Mouse (Mus musculus) heart, postnatal 36 days (tissue): Measurements from ENCODE around the gene Hoxb2. TPM values are rescaled to one million over a fixed set of nuclear protein-coding genes. Genes with fewer than 3 reads are reported as not detected.

Experiments used
- DNase-seq, 2 experiments: peaks; one replicate each; pipeline ENCODE4 v3.0.0; 2021 to 2022
- intact Hi-C: fragments of 180-260 bp; cut with DNase I; formaldehyde crosslinking; loops from one replicate; pipeline ENCODE4 v1.15.1; 2025
- total RNA-seq, 2 experiments: library from RNA; stranded (reverse); gene quantifications; 2 replicates each; pipeline ENCODE4 v1.2.3; 2021

Hoxb2 gene
- total RNA-seq, 2 experiments from 2014 or later = 0.51 to 1.1 TPM

GRCm38 (mm10) chr11:96332618-96333032 lies 17.7 kb upstream of the Hoxb2 start:
- intact Hi-C loops = no loop called here
- no peak for DNase-seq

GRCm38 (mm10) chr11:96333241-96334001 lies 16.9 kb upstream of the Hoxb2 start:
- intact Hi-C loops = no loop called here
- DNase-seq = no peak

GRCm38 (mm10) chr11:96334002-96334364 lies 16.3 kb upstream of the Hoxb2 start:
- intact Hi-C loops = no loop called here
- DNase-seq = no peak

GRCm38 (mm10) chr11:96334998-96335397 lies 15.3 kb upstream of the Hoxb2 start:
- intact Hi-C loops = no loop called here
- no peak for DNase-seq

- intact Hi-C loops = no loop called here
- DNase-seq = no peak
Measured at GRCm38 (mm10) chr11:96336597-96336996, 13.7 kb upstream of the Hoxb2 start.

- intact Hi-C loops = no loop called here
Measured at GRCm38 (mm10) chr11:96337026-96337425, 13.3 kb upstream of the Hoxb2 start.

GRCm38 (mm10) chr11:96338957-96339855 lies 11.1 kb upstream of the Hoxb2 start:
- intact Hi-C loops = no loop called here
- no peak for DNase-seq

More at GRCm38 (mm10) chr11:96337026-96337425, 13.3 kb upstream of the Hoxb2 start:
- no peak for DNase-seq

GRCm38 (mm10) chr11:96340698-96341365 lies 9.5 kb upstream of the Hoxb2 start:
- intact Hi-C loops = no loop called here
- no peak for DNase-seq

GRCm38 (mm10) chr11:96341701-96342575 lies 8.4 kb upstream of the Hoxb2 start:
- intact Hi-C loops = no loop called here
- DNase-seq = peak; percentile 46 to 57

- no peak for DNase-seq
- intact Hi-C loops = no loop called here
Measured at GRCm38 (mm10) chr11:96342576-96342930, 7.8 kb upstream of the Hoxb2 start.

GRCm38 (mm10) chr11:96343206-96343745 lies 7.0 kb upstream of the Hoxb2 start:
- intact Hi-C loops = no loop called here

GRCm38 (mm10) chr11:96344061-96344877 lies 6.1 kb upstream of the Hoxb2 start:
- intact Hi-C loops = no loop called here
- DNase-seq = no peak

More at GRCm38 (mm10) chr11:96343206-96343745, 7.0 kb upstream of the Hoxb2 start:
- no peak for DNase-seq

- intact Hi-C loops = no loop called here
- DNase-seq = no peak
Measured at GRCm38 (mm10) chr11:96344878-96345159, 5.5 kb upstream of the Hoxb2 start.

GRCm38 (mm10) chr11:96345220-96345892 lies 5.0 kb upstream of the Hoxb2 start:
- intact Hi-C loops = no loop called here
- no peak for DNase-seq

GRCm38 (mm10) chr11:96345893-96346806 lies 4.2 kb upstream of the Hoxb2 start:
- DNase-seq = no peak
- intact Hi-C loops = no loop called here

GRCm38 (mm10) chr11:96346916-96347520 lies 3.3 kb upstream of the Hoxb2 start:
- intact Hi-C loops = no loop called here
- no peak for DNase-seq

GRCm38 (mm10) chr11:96347717-96348116 lies 2.6 kb upstream of the Hoxb2 start:
- intact Hi-C loops = no loop called here
- no peak for DNase-seq
